Comparison of ENCODE assay signal across 9 mouse cellular contexts in genomic region chr9:69899371-69899770, GRCm38 (mm10).
A peak's percentile ranks its signal among the peaks of the same experiment; 100 is the strongest.
DNase-seq lines count a peak whose midpoint lies in the region; ATAC-seq lines count a peak whose summit lies in the region.
"Had no signal": no experiment of that assay in that cellular context is flagged by ENCODE, and none has a peak within 500 bp of the region (broad histone marks: within the 10 kb centered on the region; RNA-seq: fewer than 3 reads in every experiment).

No protein-coding gene starts in this region.

- no peak for ATAC-seq in heart, embryonic 13.5 days (ENCODE audit: extremely low read depth, insufficient number of reproducible peaks, low FRiP score, low TSS enrichment)
- no peak for ATAC-seq in hindbrain, embryonic 12.5 days (ENCODE audit: low FRiP score)
- ATAC-seq in midbrain, embryonic 16.5 days, result peak; percentile 73; the same call in 1 of the 2 replicates
- ATAC-seq in megakaryocyte progenitor cell, adult 5-6 weeks (replicated peaks; ENCODE audit: poor library complexity), result no peak

- no peak overlapping the region for H3K4me3 ChIP-seq in heart, embryonic 13.5 days
- H3K4me3 ChIP-seq in hindbrain, embryonic 12.5 days, result no peak overlapping the region
- H3K4me3 ChIP-seq in midbrain, embryonic 16.5 days (ENCODE audit: low read depth, low read length), result 0 out of 2 replicates have a peak overlapping the region, but pooled peaks have one; percentile 9
- H3K4me3 ChIP-seq: megakaryocyte, embryonic 14.5 days had no signal

- WGBS in heart, embryonic 13.5 days, result 29% methylated on average over 11 of the region's 11 CpGs
- 17% methylated on average over 11 of the region's 11 CpGs for WGBS in hindbrain, embryonic 12.5 days
- 4% methylated on average over 11 of the region's 11 CpGs for WGBS in midbrain, embryonic 16.5 days

- H3K27me3 ChIP-seq in heart, embryonic 13.5 days (replicated peaks), result peaks cover 30% of the 10 kb centered on the region
- H3K27me3 ChIP-seq in hindbrain, embryonic 12.5 days, result no peaks in the 10 kb centered on the region; the same call in 1 of the 2 replicates
- no peaks in the 10 kb centered on the region for H3K27me3 ChIP-seq in midbrain, embryonic 16.5 days (ENCODE audit: control insufficient read depth, insufficient read depth, low read depth, low read length)

- H3K4me2 ChIP-seq in heart, embryonic 13.5 days, result peak overlapping the region; percentile 33; the same call in 1 of the 2 replicates
- H3K4me2 ChIP-seq in hindbrain, embryonic 12.5 days (replicated peaks), result peak overlapping the region; percentile 34
- peak overlapping the region; percentile 41 for H3K4me2 ChIP-seq in midbrain, embryonic 16.5 days (ENCODE audit: low read length)

- no peak overlapping the region for H3K27ac ChIP-seq in heart, embryonic 13.5 days (replicated peaks)
- no peak overlapping the region for H3K27ac ChIP-seq in hindbrain, embryonic 12.5 days
- no peak overlapping the region; the same call in 1 of the 2 replicates for H3K27ac ChIP-seq in midbrain, embryonic 16.5 days (ENCODE audit: low read length)

- DNase-seq in heart, postnatal 36 days, result no peak
- DNase-seq in thymus, postnatal 0 days (ENCODE audit: low spot score), result peak; percentile 3
- no peak for DNase-seq in thymus, postnatal 25 days
- DNase-seq in c-Kit-positive CD71-positive TER-119-positive erythroid progenitor cells, embryonic 14.5 days (ENCODE audit: low spot score), result no peak

- H3K36me3 ChIP-seq in heart, embryonic 13.5 days, result no peaks in the 10 kb centered on the region
- H3K36me3 ChIP-seq in hindbrain, embryonic 12.5 days, result no peaks in the 10 kb centered on the region
- H3K36me3 ChIP-seq in midbrain, embryonic 16.5 days (ENCODE audit: control insufficient read depth, insufficient read depth, low read length), result no peaks in the 10 kb centered on the region

- H3K9me3 ChIP-seq in heart, embryonic 13.5 days, result no peaks in the 10 kb centered on the region
- no peaks in the 10 kb centered on the region for H3K9me3 ChIP-seq in hindbrain, embryonic 12.5 days (replicated peaks)
- H3K9me3 ChIP-seq in midbrain, embryonic 16.5 days (replicated peaks; ENCODE audit: control insufficient read depth, low read length, poor library complexity, severe bottlenecking), result no peaks in the 10 kb centered on the region
- H3K9me3 ChIP-seq: megakaryocyte, embryonic 14.5 days had no signal

- H3K4me1 ChIP-seq in heart, embryonic 13.5 days, result peaks cover 6% of the 10 kb centered on the region; the same call in 1 of the 2 replicates
- peaks cover 9% of the 10 kb centered on the region; the same call in 1 of the 2 replicates for H3K4me1 ChIP-seq in hindbrain, embryonic 12.5 days
- H3K4me1 ChIP-seq in midbrain, embryonic 16.5 days (ENCODE audit: control insufficient read depth, insufficient read depth, low read length), result peaks cover 10% of the 10 kb centered on the region; the same call in 1 of the 2 replicates
- H3K4me1 ChIP-seq: megakaryocyte, embryonic 14.5 days had no signal

- no peak overlapping the region for H3K9ac ChIP-seq in heart, embryonic 13.5 days
- H3K9ac ChIP-seq in hindbrain, embryonic 12.5 days, result no peak overlapping the region
- no peak overlapping the region; the same call in 1 of the 2 replicates for H3K9ac ChIP-seq in midbrain, embryonic 16.5 days (ENCODE audit: low read depth, low read length)

- intact Hi-C loops in heart, postnatal 36 days (cut with DNase I), result no loop called here
